Mouse (Mus musculus) left cerebral cortex, postnatal 4 days (tissue): ENCODE measurements around the gene Cds1. TPM values are rescaled to one million over a fixed set of nuclear protein-coding genes. Genes with fewer than 3 reads are reported as not detected.

Experiments used
- DNase-seq: peaks from one replicate; pipeline ENCODE4 v3.0.0-alpha.2; 2022
- intact Hi-C: fragments of 180-260 bp; cut with DNase I; formaldehyde crosslinking; loops from one replicate; pipeline ENCODE4 v1.15.1; 2025
- total RNA-seq, 2 experiments: library from RNA; stranded (reverse); gene quantifications; 2 replicates each; pipeline ENCODE4 v1.2.3; 2021

Gene Cds1
- total RNA-seq, 2 experiments from 2014 or later: 20.1 to 25.1 TPM

GRCm38 (mm10) chr5:101863946-101864345 is 99.0 kb downstream of the Cds1 start:
- DNase-seq: no peak
- intact Hi-C loops: loop anchor here (10.0 kb wide), 1 partner anchor 1089 kb away; no protein-coding TSS in a partner anchor

- intact Hi-C loops: loop anchor here (5.0 to 10.0 kb wide), 2 partner anchors 36 to 1092 kb away; no protein-coding TSS in a partner anchor
- DNase-seq: no peak
These were observed 101.8 kb downstream of the Cds1 start for GRCm38 (mm10) chr5:101866722-101867121.

Other genes starting within 250 kb of the Cds1 start
- gene Nkx6-1, start 100.1 kb upstream of the Cds1 start, total RNA-seq: under 1 TPM; 0.28 to 0.30 TPM